Mouse (Mus musculus): Measurements from ENCODE around the gene Zfp36l3. TPM values are rescaled to one million over a fixed set of nuclear protein-coding genes. Genes with fewer than 3 reads are reported as not detected.
"Not testable (repeated sequence)": the region's sequence is repeated elsewhere in the genome, so short reads cannot be mapped to it uniquely, and the experiment has no call there.

Zfp36l3 gene
- polyA plus RNA-seq (2014; fragmentation: Nextera tagmentation; extraction: Ambion mirVana) = not detected in 2 replicates

- H3K9me3 ChIP-seq (ENCODE audit: control insufficient read depth, low read length) = no peaks in the 10 kb centered on the region
- H3K4me1 ChIP-seq (ENCODE audit: control insufficient read depth, insufficient read depth, low read length) = no peaks in the 10 kb centered on the region
- H3K4me2 ChIP-seq (ENCODE audit: low read length) = no peak within 1 kb of the TSS
- no peaks in the 10 kb centered on the region for H3K36me3 ChIP-seq (ENCODE audit: control insufficient read depth, insufficient read depth, low read length)
- DNase-seq (no peak), ATAC-seq (ENCODE audit: low FRiP score, low TSS enrichment) (no peak)
- WGBS = 89% methylated on average over 12 of the region's 12 CpGs
- no peak within 1 kb of the TSS for H3K27ac ChIP-seq (replicated peaks; ENCODE audit: low read depth, low read length)
- H3K9ac ChIP-seq (replicated peaks; ENCODE audit: low read length) = no peak within 1 kb of the TSS
- no peak within 1 kb of the TSS for H3K4me3 ChIP-seq (replicated peaks; ENCODE audit: low read depth, low read length)
- no peaks in the 10 kb centered on the region for H3K27me3 ChIP-seq (ENCODE audit: control insufficient read depth, insufficient read depth, low read length)
These were observed at the start of gene Zfp36l3 for GRCm38 (mm10) chrX:53776276-53776675. Gene Zfp36l3 (minus strand): TSS chrX:53776394.

DNA sequence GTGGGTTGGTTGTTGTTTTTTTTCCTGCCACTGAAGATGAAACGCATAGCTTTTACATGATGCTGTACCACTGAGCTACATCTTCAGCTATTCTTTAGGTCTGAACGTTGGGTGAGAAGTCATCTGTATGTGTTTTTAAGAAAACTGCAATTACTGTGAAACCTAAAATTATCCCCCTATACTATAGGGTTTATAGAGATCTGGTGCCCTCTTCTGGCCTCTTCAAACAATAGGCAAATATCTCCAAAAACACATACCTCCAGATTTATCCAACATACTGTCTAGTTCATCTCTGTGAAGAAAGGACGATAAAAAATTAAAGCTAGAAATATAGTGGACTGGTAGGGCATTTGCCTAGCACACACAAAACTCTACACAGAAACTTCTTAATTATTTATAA, 22.9 kb upstream of the Zfp36l3 start:
- no peak overlapping the region for H3K4me3 ChIP-seq (replicated peaks; ENCODE audit: low read depth, low read length)
- no peaks in the 10 kb centered on the region for H3K4me1 ChIP-seq (ENCODE audit: control insufficient read depth, insufficient read depth, low read length)
- H3K27me3 ChIP-seq (ENCODE audit: control insufficient read depth, insufficient read depth, low read length) = no peaks in the 10 kb centered on the region
- H3K36me3 ChIP-seq (ENCODE audit: control insufficient read depth, insufficient read depth, low read length) = no peaks in the 10 kb centered on the region
- no peak overlapping the region for H3K9ac ChIP-seq (replicated peaks; ENCODE audit: low read length)
- H3K4me2 ChIP-seq (ENCODE audit: low read length) = no peak overlapping the region
- ATAC-seq (ENCODE audit: low FRiP score, low TSS enrichment) (no peak), DNase-seq (peak; percentile 60)
- no peaks in the 10 kb centered on the region for H3K9me3 ChIP-seq (ENCODE audit: control insufficient read depth, low read length)
- WGBS = 39% methylated on average over 3 of the region's 3 CpGs
- H3K27ac ChIP-seq (replicated peaks; ENCODE audit: low read depth, low read length) = no peak overlapping the region

- ATAC-seq (ENCODE audit: low FRiP score, low TSS enrichment); DNase-seq; H3K9me3 ChIP-seq (ENCODE audit: control insufficient read depth, low read length); H3K9ac ChIP-seq (replicated peaks; ENCODE audit: low read length); H3K27me3 ChIP-seq (ENCODE audit: control insufficient read depth, insufficient read depth, low read length); H3K36me3 ChIP-seq (ENCODE audit: control insufficient read depth, insufficient read depth, low read length); H3K27ac ChIP-seq (replicated peaks; ENCODE audit: low read depth, low read length); H3K4me2 ChIP-seq (ENCODE audit: low read length); H3K4me1 ChIP-seq (ENCODE audit: control insufficient read depth, insufficient read depth, low read length); H3K4me3 ChIP-seq (replicated peaks; ENCODE audit: low read depth, low read length): not testable (repeated sequence)
- WGBS = 87% methylated on average over 11 of the region's 11 CpGs
These were observed 21.3 kb upstream of the Zfp36l3 start, which contains the start of gene Xlr for GRCm38 (mm10) chrX:53797519-53797918. Gene Xlr (minus strand): TSS chrX:53797706.

DNA sequence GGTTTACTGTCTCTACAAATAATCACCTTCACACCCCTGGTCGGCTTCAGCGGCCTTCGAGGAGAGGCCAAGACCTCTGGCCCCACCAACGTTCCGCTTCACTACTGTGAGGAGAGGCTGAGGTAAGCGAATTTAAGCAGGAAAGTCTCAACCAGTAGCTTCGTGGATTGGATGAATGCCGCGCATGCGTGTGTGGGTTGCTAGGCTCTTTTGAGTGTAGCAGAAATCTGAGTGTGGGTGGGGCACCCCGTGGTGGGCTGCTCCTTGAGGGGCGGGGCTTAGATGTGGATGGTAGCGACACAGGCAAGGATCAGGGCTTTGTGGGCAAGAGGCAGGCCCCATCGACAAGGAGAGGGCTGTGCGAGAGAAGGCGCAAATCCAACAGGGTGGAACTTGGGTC, 18.5 kb downstream of the Zfp36l3 start, which contains the start of gene 1700013H16Rik:
1700013H16Rik (minus strand) TSS at position 96 of the 400 bp plus-strand sequence.
- no peaks in the 10 kb centered on the region for H3K36me3 ChIP-seq (ENCODE audit: control insufficient read depth, insufficient read depth, low read length)
- H3K4me1 ChIP-seq (ENCODE audit: control insufficient read depth, insufficient read depth, low read length) = no peaks in the 10 kb centered on the region
- ATAC-seq (ENCODE audit: low FRiP score, low TSS enrichment) (no peak), DNase-seq (no peak)
- WGBS = 94% methylated on average over 16 of the region's 16 CpGs
- no peaks in the 10 kb centered on the region for H3K27me3 ChIP-seq (ENCODE audit: control insufficient read depth, insufficient read depth, low read length)
- no peak within 1 kb of the TSS for H3K4me3 ChIP-seq (replicated peaks; ENCODE audit: low read depth, low read length)
- H3K4me2 ChIP-seq (ENCODE audit: low read length) = no peak within 1 kb of the TSS
- no peaks in the 10 kb centered on the region for H3K9me3 ChIP-seq (ENCODE audit: control insufficient read depth, low read length)
- no peak within 1 kb of the TSS for H3K27ac ChIP-seq (replicated peaks; ENCODE audit: low read depth, low read length)
- H3K9ac ChIP-seq (replicated peaks; ENCODE audit: low read length) = no peak within 1 kb of the TSS

- WGBS = 72% methylated on average over 1 of the region's 1 CpGs
These were observed 23.3 kb downstream of the Zfp36l3 start for GRCm38 (mm10) chrX:53752851-53753250.

DNA sequence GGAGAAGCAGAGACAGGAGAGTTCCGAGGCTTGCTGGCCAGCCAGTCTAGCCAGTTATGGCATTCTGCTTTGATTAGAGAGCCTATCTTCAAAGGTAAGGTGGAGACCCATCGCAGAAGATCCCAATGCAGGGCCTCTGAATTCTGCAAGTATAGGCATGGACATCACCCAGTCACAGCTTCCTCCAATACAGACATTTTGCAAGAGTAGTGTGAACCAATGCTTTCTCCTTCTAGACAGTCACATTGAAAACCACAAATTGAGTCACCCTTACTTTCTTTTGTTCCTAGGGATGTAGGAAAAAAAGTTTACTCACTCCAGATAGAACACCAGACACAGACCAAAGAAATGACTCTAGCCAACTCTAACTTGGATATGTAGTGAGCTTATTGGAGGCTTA, 47.2 kb downstream of the Zfp36l3 start:
- Histone ChIP-seq H3K9ac (replicated peaks; ENCODE audit: low read length) (no peak overlapping the region), H3K4me1 (ENCODE audit: control insufficient read depth, insufficient read depth, low read length) (no peaks in the 10 kb centered on the region), H3K27me3 (ENCODE audit: control insufficient read depth, insufficient read depth, low read length) (no peaks in the 10 kb centered on the region), H3K4me2 (ENCODE audit: low read length) (no peak overlapping the region), H3K36me3 (ENCODE audit: control insufficient read depth, insufficient read depth, low read length) (no peaks in the 10 kb centered on the region), H3K4me3 (replicated peaks; ENCODE audit: low read depth, low read length) (no peak overlapping the region), H3K9me3 (ENCODE audit: control insufficient read depth, low read length) (no peaks in the 10 kb centered on the region), H3K27ac (replicated peaks; ENCODE audit: low read depth, low read length) (no peak overlapping the region)
- 85% methylated on average over 2 of the region's 2 CpGs for WGBS
- ATAC-seq (ENCODE audit: low FRiP score, low TSS enrichment) (no peak), DNase-seq (no peak)

More at GRCm38 (mm10) chrX:53752851-53753250, 23.3 kb downstream of the Zfp36l3 start:
- Histone ChIP-seq H3K4me1 (ENCODE audit: control insufficient read depth, insufficient read depth, low read length) (no peaks in the 10 kb centered on the region), H3K36me3 (ENCODE audit: control insufficient read depth, insufficient read depth, low read length) (no peaks in the 10 kb centered on the region), H3K4me3 (replicated peaks; ENCODE audit: low read depth, low read length) (no peak overlapping the region), H3K27ac (replicated peaks; ENCODE audit: low read depth, low read length) (no peak overlapping the region), H3K27me3 (ENCODE audit: control insufficient read depth, insufficient read depth, low read length) (no peaks in the 10 kb centered on the region), H3K4me2 (ENCODE audit: low read length) (no peak overlapping the region), H3K9me3 (ENCODE audit: control insufficient read depth, low read length) (no peaks in the 10 kb centered on the region), H3K9ac (replicated peaks; ENCODE audit: low read length) (no peak overlapping the region)
- DNase-seq = no peak
- no peak for ATAC-seq (ENCODE audit: low FRiP score, low TSS enrichment)

GRCm38 (mm10) chrX:53724596-53724995, 51.6 kb downstream of the Zfp36l3 start, which contains the start of gene 4930502E18Rik:
Gene 4930502E18Rik (plus strand): TSS chrX:53724826.
- Histone ChIP-seq H3K9me3 (ENCODE audit: control insufficient read depth, low read length) (no peaks in the 10 kb centered on the region), H3K27me3 (ENCODE audit: control insufficient read depth, insufficient read depth, low read length) (no peaks in the 10 kb centered on the region), H3K4me1 (ENCODE audit: control insufficient read depth, insufficient read depth, low read length) (no peaks in the 10 kb centered on the region), H3K4me2 (ENCODE audit: low read length) (no peak within 1 kb of the TSS), H3K9ac (replicated peaks; ENCODE audit: low read length) (no peak within 1 kb of the TSS), H3K27ac (replicated peaks; ENCODE audit: low read depth, low read length) (no peak within 1 kb of the TSS), H3K36me3 (ENCODE audit: control insufficient read depth, insufficient read depth, low read length) (no peaks in the 10 kb centered on the region), H3K4me3 (replicated peaks; ENCODE audit: low read depth, low read length) (no peak within 1 kb of the TSS)
- 82% methylated on average over 11 of the region's 11 CpGs for WGBS
- no peak for DNase-seq
- ATAC-seq (ENCODE audit: low FRiP score, low TSS enrichment) = no peak

Other genes with a start within 250 kb of the Zfp36l3 start
- gene Rtl8c, start 168.4 kb downstream of the Zfp36l3 start, polyA plus RNA-seq (2014; fragmentation: Nextera tagmentation; extraction: Ambion mirVana) = 214 and 254 TPM in 2 replicates
- gene Gm14597, start 167.4 kb downstream of the Zfp36l3 start, polyA plus RNA-seq (2014; fragmentation: Nextera tagmentation; extraction: Ambion mirVana) = 0.70 TPM in 1 of 2 replicates, not detected in the other
- gene Rtl8a, start 132.7 kb downstream of the Zfp36l3 start, polyA plus RNA-seq (2014; fragmentation: Nextera tagmentation; extraction: Ambion mirVana) = 240 and 291 TPM in 2 replicates
- gene Rtl8b, start 106.0 kb downstream of the Zfp36l3 start, polyA plus RNA-seq (2014; fragmentation: Nextera tagmentation; extraction: Ambion mirVana) = 173 and 230 TPM in 2 replicates
- 0.15 and 0.34 TPM in 2 replicates for gene 4930502E18Rik, start 51.6 kb downstream of the Zfp36l3 start, polyA plus RNA-seq (2014; fragmentation: Nextera tagmentation; extraction: Ambion mirVana)
- not detected in 2 replicates for gene 1700013H16Rik, start 18.6 kb downstream of the Zfp36l3 start, polyA plus RNA-seq (2014; fragmentation: Nextera tagmentation; extraction: Ambion mirVana)
- 0.53 and 1.9 TPM in 2 replicates for gene Xlr, start 21.3 kb upstream of the Zfp36l3 start, polyA plus RNA-seq (2014; fragmentation: Nextera tagmentation; extraction: Ambion mirVana)